Mouse (Mus musculus): ENCODE measurements around the gene Nsun2. TPM values are rescaled to one million over a fixed set of nuclear protein-coding genes. Genes with fewer than 3 reads are reported as not detected.
"Not testable (repeated sequence)": the region's sequence is repeated elsewhere in the genome, so short reads cannot be mapped to it uniquely, and the experiment has no call there.

Gene Nsun2
- total RNA-seq, 2 experiments from 2014 or later = 40.7 to 41.0 TPM

DNA sequence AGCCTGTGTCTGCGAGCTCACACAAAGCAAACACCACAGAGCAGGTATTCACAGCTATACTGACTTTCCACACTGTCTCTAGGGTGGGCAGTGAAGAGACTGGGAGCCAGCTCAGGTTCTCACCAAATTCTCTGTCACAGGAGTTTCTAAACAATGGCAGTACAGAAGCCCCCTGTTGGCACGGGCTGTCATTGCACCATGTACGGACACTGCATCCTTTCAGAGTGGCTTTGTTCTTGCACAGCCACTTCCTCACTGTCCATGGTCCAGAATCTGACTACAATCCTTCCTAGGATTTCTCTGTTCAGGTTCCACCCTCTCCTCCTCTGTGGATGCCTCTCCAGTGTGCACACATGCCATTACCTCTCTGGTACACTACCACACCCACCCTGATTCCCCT is 11.5 kb downstream of the Nsun2 start:
- intact Hi-C loops (cut with DNase I) = no loop called here
- no peak for DNase-seq

DNA sequence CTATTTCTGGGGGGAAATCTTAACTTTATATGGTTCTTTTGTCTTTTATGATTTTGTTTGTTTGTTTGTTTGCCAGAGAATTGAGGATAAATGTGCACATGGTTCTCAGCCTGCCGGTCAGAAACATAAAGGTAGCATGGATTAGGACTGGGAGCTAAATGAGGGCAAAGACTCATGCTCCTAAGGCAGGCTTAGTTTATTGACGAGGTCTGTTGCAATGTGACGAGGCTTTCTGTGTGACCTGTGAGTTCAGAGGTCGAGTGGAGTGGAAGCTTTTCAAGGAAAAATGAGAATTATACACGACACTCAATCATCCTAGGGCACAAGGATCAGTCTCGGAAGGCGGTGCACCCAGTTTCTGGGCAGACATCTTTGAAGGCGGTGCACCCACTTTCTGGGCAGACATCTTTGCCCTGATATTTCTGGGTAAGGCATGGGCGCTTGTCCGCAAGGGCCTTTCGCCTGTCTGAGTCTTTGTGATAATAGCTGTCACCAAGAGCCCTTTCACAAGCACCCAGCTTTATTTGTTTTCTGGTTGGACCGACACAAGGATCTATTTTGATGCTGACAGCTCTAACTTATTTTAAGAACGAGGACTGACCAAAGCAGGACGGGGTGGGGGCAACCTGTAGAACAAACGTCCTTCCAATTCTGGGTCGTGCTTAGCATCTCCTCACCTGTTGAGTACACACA is 14.1 kb downstream of the Nsun2 start:
- intact Hi-C loops (cut with DNase I) = loop anchor here (2.0 kb wide), 1 partner anchor 39 kb away; no protein-coding TSS in a partner anchor
- DNase-seq = no peak

DNA sequence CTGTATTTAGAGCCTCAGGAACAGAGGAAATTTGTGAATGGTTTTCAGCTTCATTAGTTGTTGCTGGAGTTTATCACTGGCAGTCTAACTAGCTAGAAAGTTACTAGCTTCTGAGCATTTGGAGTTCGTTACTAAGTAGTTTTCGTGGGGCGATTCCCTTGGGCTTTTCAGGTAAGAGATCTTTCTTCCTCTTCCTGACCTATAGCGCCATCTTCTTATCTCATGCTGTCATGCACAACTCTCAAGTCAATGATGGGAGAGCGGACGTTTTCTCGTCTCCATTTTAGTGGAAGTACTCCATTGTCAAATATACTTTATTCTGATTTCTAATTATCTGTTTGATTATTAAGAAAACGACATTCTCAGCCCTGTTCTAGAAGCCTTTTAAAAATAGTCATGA is 16.4 kb downstream of the Nsun2 start:
- no peak for DNase-seq
- intact Hi-C loops (cut with DNase I) = loop anchor here (2.0 to 5.0 kb wide), 3 partner anchors 41 to 62 kb away; partner anchors contain the start of gene Srd5a1

GRCm38 (mm10) chr13:69550831-69551230 is 17.3 kb downstream of the Nsun2 start:
- intact Hi-C loops (cut with DNase I) = loop anchor here (5.0 kb wide), 2 partner anchors 46 to 61 kb away; partner anchors contain the start of gene Srd5a1
- no peak for DNase-seq

- no peak for DNase-seq
- intact Hi-C loops (cut with DNase I) = loop anchor here (1.0 to 5.0 kb wide), 3 partner anchors 44 to 102 kb away; partner anchors contain the start of gene Srd5a1
These were observed 19.5 kb downstream of the Nsun2 start for GRCm38 (mm10) chr13:69553024-69553423.

GRCm38 (mm10) chr13:69554255-69554654 is 20.7 kb downstream of the Nsun2 start:
- DNase-seq = no peak
- intact Hi-C loops (cut with DNase I) = loop anchor here (5.0 kb wide), 2 partner anchors 43 to 58 kb away; partner anchors contain the start of gene Srd5a1

- DNase-seq = no peak
- intact Hi-C loops (cut with DNase I) = no loop called here
These were observed 21.5 kb downstream of the Nsun2 start for GRCm38 (mm10) chr13:69555045-69555444.

DNA sequence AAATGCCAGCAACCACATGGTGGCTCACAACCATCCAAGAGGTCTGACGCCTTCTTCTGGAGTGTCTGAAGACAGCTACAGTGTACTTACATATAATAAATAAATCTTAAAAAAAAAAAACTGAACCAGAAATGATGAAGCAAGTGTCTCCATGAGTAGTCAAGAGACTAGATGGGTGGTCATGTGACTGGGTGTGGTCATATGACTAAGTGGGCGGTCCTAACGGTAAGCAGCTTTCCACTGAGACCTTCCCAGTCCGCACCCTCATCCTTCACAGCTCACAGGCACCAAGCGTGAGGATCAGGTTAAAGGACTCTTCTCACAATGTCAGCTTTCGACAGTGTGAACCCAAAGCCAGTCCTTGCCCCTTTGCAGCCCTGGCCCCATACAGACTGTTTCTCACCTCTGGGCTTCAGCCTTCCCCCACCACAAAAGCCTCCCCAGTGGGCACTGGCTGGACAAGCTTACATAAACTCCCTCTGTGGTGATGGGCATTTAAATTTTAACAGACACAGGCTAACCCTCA is 22.5 kb downstream of the Nsun2 start:
- no peak for DNase-seq
- intact Hi-C loops (cut with DNase I) = no loop called here

GRCm38 (mm10) chr13:69556728-69557127 is 23.2 kb downstream of the Nsun2 start:
- intact Hi-C loops (cut with DNase I) = no loop called here

DNA sequence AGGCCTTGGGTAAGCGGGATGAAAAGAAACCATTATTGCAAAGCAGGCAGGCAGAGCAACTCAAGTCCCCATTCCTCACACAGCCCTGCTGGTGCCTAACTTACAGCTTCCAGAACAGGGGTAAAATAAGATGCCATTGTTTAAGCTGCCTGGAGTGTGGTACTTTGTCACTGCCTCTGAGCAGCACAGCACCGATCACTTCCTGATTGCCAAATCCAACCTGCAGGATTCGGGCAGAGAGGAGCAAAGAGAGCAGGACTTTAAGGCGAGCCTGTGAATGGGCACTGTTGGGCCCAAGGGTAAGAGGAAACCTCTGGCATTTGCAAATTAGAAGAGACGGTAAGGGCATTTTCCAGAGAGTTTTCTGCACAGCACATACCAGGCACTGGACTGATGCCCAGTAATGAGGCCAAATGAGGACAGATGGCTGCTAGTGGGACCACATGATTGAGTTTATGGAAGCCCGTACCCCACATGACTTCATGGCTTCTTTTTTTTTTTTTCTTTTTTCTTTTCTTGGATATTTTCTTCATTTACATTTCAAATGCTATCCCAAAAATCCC is 24.6 kb downstream of the Nsun2 start:
- intact Hi-C loops (cut with DNase I) = no loop called here
- no peak for DNase-seq

More at GRCm38 (mm10) chr13:69556728-69557127, 23.2 kb downstream of the Nsun2 start:
- DNase-seq = no peak

DNA sequence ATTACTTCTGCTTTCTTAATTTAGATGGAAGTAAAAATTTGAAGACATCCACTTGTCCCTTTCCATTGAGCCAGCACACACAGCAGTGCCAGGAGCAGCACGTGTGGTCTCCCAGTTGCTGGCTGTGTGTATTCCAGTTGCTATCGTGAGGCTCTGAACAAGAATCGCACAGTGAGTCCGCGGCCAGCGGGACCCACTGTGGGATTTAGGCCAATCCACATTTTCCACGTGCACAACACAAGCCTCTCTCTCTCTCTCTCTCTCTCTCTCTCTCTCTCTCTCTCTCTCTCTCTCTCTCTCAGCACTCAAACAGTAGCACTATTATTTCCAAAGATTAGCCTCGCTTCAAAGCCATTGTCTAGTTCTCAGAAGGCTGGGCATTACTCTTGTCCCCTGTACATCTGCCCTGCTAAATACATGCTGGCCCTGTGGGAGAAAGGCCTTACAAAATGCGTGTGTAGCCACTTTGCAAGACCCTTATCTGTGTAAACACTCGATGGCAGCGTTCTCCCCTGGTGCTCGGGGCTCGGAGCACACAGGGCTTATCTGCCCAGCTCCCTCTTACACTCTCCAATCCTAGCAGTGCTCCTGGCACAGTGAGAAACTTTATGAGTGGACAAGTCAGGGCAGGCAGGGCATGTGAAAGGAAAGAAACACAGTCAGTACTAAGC is 25.9 kb downstream of the Nsun2 start:
- DNase-seq = no peak
- intact Hi-C loops (cut with DNase I) = no loop called here

- intact Hi-C loops (cut with DNase I) = no loop called here
- DNase-seq = no peak
These were observed 28.5 kb downstream of the Nsun2 start for GRCm38 (mm10) chr13:69562004-69562403.

DNA sequence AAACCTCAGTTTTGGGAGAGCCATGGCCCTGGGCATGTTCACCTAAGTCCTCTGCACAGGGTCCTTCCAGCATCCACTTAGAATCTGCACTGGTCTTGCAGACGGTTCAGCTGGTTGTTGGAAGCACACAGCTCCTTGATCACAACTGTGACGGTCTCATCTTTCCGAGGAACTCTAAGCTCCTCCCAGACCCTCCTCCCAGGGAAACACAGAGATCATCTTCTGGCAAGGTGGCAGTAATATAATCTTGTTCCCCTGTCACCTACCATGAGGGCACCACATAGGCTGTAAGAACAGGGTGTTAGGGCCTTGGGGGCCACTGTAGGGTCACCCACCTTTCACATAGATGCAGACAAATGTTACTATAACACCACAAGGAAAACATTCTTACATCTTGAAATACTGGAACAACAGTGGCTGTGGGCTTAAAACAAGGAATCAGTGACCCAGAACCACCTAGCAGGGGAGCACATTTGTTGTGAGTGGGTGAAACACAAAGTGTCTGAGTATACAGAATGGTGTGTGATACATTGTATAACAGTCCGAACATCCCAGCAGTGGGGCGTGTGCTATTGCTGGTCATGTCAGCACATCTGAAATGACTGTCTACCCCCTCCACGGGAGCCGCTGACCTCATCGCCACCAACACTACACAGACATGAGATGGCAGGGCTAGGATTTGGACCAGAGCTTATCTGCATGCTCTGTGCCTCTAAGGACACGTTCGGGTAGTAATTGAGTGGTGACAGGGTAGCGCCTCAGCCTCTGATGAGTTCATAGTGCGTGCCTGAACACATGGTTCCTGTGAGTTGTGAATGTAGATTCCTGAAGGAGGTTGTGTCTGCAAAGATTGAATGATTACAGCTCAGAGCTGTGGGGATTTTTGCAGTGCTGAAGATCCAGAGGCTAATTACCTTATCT is 29.4 kb downstream of the Nsun2 start:
- DNase-seq = no peak
- intact Hi-C loops (cut with DNase I) = no loop called here

GRCm38 (mm10) chr13:69563905-69564304 is 30.4 kb downstream of the Nsun2 start:
- intact Hi-C loops (cut with DNase I) = no loop called here
- DNase-seq = no peak

GRCm38 (mm10) chr13:69564573-69564972 is 31.0 kb downstream of the Nsun2 start:
- intact Hi-C loops (cut with DNase I) = no loop called here
- no peak for DNase-seq

DNA sequence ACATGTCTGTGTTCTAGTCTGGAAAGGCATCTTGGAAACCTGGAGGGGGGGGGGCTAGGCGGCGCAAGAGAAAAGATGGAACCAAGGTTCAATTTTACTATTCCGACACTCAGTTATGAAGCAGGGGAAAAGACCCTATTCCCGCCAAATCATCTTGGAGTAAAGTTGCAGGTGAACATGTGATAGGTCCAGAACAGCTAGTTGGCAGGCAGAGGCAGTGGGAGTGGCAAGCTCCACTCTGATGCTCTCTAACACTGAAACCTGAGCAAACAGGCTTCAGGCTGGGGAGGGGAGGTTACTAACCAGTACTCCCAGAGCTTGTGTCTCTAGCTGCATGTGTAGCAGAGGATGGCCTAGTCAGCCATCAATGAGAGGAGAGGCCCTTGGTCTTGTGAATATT is 31.9 kb downstream of the Nsun2 start:
- intact Hi-C loops (cut with DNase I); DNase-seq: not testable (repeated sequence)

- intact Hi-C loops (cut with DNase I) = no loop called here
- DNase-seq = no peak
These were observed 35.7 kb downstream of the Nsun2 start for GRCm38 (mm10) chr13:69569201-69569600.

DNA sequence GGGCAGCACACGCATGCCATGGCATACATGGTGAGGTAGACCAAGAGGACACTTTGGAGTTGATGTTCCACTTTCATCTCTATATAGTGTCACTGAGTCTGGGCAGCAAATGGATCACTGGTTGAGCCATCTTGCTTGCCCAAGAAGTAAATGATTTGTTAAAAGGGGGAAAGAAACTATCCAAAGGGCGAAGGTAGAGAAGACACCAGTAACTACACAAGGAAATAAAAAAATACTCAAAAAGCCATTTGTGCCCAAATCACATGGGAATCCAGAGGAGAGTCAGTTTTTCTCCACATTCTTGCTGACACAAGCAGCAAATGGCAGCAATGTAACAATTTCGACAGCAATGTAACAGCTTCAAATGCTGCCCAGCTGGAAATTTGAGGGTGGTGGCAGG is 39.0 kb downstream of the Nsun2 start:
- intact Hi-C loops (cut with DNase I) = no loop called here
- no peak for DNase-seq

DNA sequence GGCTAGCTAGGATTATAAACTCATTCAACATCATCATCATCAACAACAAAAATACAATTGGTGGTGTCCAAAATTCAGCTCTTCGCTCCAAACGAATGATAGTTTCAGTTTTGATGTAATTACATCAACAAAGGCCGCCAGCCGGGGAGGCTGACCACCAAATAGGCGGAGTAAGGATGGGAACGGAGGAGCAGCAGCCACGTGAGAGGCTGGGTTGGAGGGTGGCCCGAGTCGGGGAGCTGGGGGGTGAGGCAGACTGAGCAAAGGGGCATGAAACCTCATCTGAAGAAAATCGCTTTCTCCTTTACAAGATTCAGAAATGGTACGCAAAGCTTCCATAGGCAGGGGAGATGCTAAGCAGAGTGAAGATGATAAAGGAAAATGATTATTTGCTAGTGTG is 43.1 kb downstream of the Nsun2 start:
- intact Hi-C loops (cut with DNase I) = no loop called here
- DNase-seq = peak in 1 of 2 experiments; percentile 27

GRCm38 (mm10) chr13:69577181-69577834 is 43.8 kb downstream of the Nsun2 start:
- no peak for DNase-seq
- intact Hi-C loops (cut with DNase I) = no loop called here

All from gastrocnemius, postnatal 36 days (tissue).